Mouse (Mus musculus): ENCODE measurements around the gene Osbpl8.

The Osbpl8 gene

GRCm38 (mm10) chr10:111314636-111315395, 150.3 kb downstream of the Osbpl8 start:
- no peak for DNase-seq (ENCODE audit: low spot score)

GRCm38 (mm10) chr10:111315940-111316339, 151.4 kb downstream of the Osbpl8 start:
- DNase-seq (ENCODE audit: low spot score), result no peak

GRCm38 (mm10) chr10:111318021-111318420, 153.5 kb downstream of the Osbpl8 start:
- no peak for DNase-seq (ENCODE audit: low spot score)

GRCm38 (mm10) chr10:111318805-111319500, 154.4 kb downstream of the Osbpl8 start:
- DNase-seq (ENCODE audit: low spot score), result no peak

GRCm38 (mm10) chr10:111320579-111320978, 156.0 kb downstream of the Osbpl8 start:
- no peak for DNase-seq (ENCODE audit: low spot score)

- no peak for DNase-seq (ENCODE audit: low spot score)
These were observed 163.4 kb downstream of the Osbpl8 start for GRCm38 (mm10) chr10:111327957-111328356.

GRCm38 (mm10) chr10:111329326-111329725, 164.8 kb downstream of the Osbpl8 start:
- no peak for DNase-seq (ENCODE audit: low spot score)

- DNase-seq (ENCODE audit: low spot score), result no peak
These were observed 170.3 kb downstream of the Osbpl8 start for GRCm38 (mm10) chr10:111334902-111335301.

GRCm38 (mm10) chr10:111335517-111336352, 171.2 kb downstream of the Osbpl8 start:
- DNase-seq (ENCODE audit: low spot score), result no peak

- DNase-seq (ENCODE audit: low spot score), result no peak
These were observed 171.8 kb downstream of the Osbpl8 start for GRCm38 (mm10) chr10:111336353-111336713.

- DNase-seq (ENCODE audit: low spot score), result no peak
These were observed 174.7 kb downstream of the Osbpl8 start for GRCm38 (mm10) chr10:111339296-111339695.

GRCm38 (mm10) chr10:111341761-111342160, 177.2 kb downstream of the Osbpl8 start:
- no peak for DNase-seq (ENCODE audit: low spot score)

GRCm38 (mm10) chr10:111343555-111343954, 179.0 kb downstream of the Osbpl8 start:
- DNase-seq (ENCODE audit: low spot score), result no peak
